Mouse (Mus musculus): Measurements from ENCODE around the gene Slc17a3.

GRCm38 (mm10) chr13:23867000-23867399, 27.8 kb downstream of the Slc17a3 start:
- TF ChIP-seq CTCF (IDR thresholded peaks at IDR 0.05; ENCODE audit: low read depth) (no peak), EP300 (IDR thresholded peaks at IDR 0.05; ENCODE audit: low read depth) (no peak)
